Mouse (Mus musculus) kidney, adult 2 months (tissue): ENCODE results near the gene Rad23a.

Experiments
- CTCF ChIP-seq: fragments of 200-500 bp; conservative IDR thresholded peaks from 2 replicates; pipeline ENCODE4 v1.5.1; 2011; ENCODE audit warnings: low read depth, mild to moderate bottlenecking, control low read depth, low read length, moderate library complexity, mixed read lengths; ENCODE audit not compliant: insufficient read depth, insufficient read length
- POLR2A ChIP-seq: fragments of 200-500 bp; IDR thresholded peaks from one replicate; pipeline ENCODE4 v1.6.1; 2011; ENCODE audit warnings: low read depth, low read length, control low read depth

DNA sequence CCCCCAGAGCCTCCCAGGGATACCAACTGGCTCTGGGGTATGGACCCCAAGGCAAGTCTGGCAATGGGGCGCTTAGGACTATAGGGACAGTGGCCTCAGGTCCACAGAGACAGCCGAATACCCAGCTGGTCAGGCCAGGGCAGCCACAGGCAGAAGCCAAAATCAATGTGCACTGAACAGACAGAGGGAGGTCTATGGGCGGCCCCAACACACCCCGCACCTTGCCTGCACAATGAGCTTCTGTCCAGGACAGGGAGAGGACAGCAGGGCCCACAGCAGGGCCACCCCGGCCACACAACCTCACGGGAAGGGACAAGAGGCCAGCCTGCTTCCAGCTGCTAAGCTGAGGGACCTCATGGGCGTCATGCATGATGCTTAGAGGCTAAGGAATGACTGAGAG lies 46.0 kb downstream of the Rad23a start:
- no peak for TF ChIP-seq CTCF
- no peak for TF ChIP-seq POLR2A
